1 mouse cellular context compared by ENCODE assay signal in the genomic region with DNA sequence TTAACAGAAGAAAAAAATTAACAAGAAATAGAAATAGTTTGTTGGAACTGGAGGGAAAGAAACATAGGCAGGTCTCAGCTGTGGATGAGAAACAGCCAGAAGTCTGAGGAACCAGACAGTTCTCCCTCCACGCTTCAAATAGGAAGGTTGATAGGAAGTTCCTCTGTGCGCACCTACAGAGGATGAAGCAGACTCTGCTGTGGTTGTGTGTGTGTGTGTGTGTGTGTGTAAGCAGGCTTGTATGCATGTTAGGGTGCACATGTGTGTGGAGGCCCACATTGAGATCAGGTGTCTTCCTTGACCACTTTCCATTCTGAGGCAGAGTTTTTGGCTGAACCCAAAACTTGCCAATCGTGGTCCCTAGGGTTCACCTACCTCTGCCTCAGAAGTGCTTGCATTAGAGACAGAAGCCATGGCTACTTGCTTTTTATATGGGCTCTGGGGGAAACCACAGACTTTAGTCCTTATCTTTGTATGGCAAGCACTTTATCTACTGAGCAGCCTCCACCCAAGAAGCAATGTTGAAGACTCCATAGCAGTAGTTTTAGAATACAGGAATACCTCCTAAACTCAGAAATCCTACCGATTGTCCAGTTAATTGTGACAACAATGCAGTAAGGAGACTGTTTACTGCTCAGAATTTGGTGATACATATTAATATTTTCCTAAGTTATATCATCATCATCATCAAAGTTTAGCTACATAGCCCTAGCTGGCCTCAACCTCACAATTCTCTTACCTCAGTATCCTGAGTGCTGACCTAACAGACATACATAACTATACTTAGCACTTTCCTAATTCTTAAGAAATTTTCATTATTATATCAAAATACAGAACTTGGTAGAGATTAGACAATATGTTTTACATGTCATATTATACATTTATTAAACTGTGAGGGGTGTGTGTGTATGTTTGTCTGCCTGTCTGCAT.
TF ChIP-seq lines count a peak whose summit lies in the region.

No protein-coding gene starts in this region.

TF ChIP-seq in MEL, 35 proteins besides CTCF, POLR2A, EP300 and RAD21:
- TF ChIP-seq ZNF384 (IDR thresholded peaks at IDR 0.05; ENCODE audit: low read depth, low read length) (no peak), ZMIZ1 (IDR thresholded peaks at IDR 0.05; ENCODE audit: low read depth, low read length) (no peak), POLR2AphosphoS5 (IDR thresholded peaks at IDR 0.05; ENCODE audit: borderline replicate concordance, low read depth, low read length) (no peak), MXI1 (IDR thresholded peaks at IDR 0.05; ENCODE audit: low read depth, low read length) (0 out of 2 replicates have a peak, but pooled peaks have one; percentile 10), GATA1 (IDR thresholded peaks at IDR 0.05; ENCODE audit: low read depth, low read length) (peak; percentile 90), TCF12 (IDR thresholded peaks at IDR 0.05; ENCODE audit: low read depth, low read length) (peak; percentile 79), ETS1 (IDR thresholded peaks at IDR 0.05; ENCODE audit: low read depth, low read length) (0 out of 2 replicates have a peak, but pooled peaks have one; percentile 56), RCOR1 (IDR thresholded peaks at IDR 0.05; ENCODE audit: low read depth, low read length) (peak; percentile 75), SIN3A (IDR thresholded peaks at IDR 0.05; ENCODE audit: low read length) (peak; percentile 54), MAFK (IDR thresholded peaks at IDR 0.05; ENCODE audit: borderline replicate concordance, low read depth, low read length) (peak; percentile 51; the same call in 1 of the 2 replicates), TAL1 (IDR thresholded peaks at IDR 0.05; ENCODE audit: low read length) (peak; percentile 43; the same call in 1 of the 2 replicates)
